Mouse (Mus musculus): Measurements from ENCODE around the gene Cct7.

GRCm38 (mm10) chr6:85490252-85490651 lies 38.9 kb downstream of the Cct7 start:
- TF ChIP-seq CTCF (IDR thresholded peaks at IDR 0.05; ENCODE audit: low read depth, low read length) (no peak), POLR2A (IDR thresholded peaks at IDR 0.05; ENCODE audit: extremely low read depth, insufficient read depth, low read length) (no peak)

Measured in liver, adult 2 months (tissue).